Mouse (Mus musculus): Measurements from ENCODE around the gene Tfrc.
"Not testable (repeated sequence)": the region's sequence is repeated elsewhere in the genome, so short reads cannot be mapped to it uniquely, and the experiment has no call there.

Gene Tfrc

DNA sequence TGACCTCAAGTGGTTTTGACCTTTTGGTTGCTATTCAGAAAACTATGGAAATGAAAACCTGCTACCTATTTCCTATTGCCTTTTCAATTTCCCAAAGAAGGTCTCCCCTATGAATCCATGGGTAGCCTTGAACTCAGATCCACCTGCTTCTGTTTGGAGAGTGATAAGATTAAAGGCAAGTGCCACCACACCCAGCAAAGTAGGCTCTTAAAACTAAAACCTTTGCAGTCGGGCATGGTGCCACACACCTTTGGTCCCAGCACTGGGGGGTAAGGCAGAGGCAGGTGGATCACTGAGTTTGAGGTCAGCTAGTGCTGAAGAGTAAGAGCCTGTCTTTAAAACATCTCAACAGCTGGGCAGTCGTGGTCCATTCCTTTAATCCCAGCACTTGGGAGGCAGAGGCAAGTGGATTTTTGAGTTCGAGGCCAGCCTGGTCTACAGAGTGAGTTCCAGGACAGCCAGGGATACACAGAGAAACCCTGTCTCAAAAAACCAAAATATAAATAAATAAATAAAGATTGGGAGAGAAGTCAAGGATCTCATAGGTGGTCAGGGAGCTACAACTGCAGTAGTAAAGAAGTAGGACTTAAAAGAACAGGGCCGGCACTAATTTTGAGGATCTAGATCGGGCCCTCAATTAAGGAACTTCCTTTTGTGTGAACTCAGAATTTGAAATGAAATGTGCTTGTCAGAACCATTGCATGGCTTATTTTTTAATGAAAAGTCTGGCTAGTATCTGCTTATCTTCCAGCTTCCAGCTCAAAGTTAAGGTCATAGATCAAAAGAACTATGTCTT lies 1.9 kb downstream of the Tfrc start:
- DNase-seq (ENCODE audit: low read depth in 2 of 2, low spot score in 2 of 2): no peak

DNA sequence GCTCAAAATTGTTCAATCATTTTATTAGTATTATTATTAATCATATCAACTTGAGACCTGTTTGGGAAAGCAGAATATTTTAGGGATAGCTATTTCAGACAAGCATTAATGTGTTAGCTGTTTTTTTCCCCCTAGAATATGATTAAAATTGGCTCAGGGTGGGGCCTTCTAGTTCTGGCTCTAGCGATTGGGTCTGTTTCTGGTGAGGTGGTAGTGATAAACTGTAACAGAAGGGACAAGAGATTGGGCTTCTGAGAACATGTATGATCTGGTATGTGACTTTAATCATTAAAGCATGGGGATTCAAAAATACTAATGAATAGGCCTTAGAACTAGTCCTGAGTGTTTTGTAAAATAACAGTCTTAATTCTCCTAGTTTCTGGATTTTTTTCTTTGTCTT lies 3.3 kb downstream of the Tfrc start:
- no peak for DNase-seq (ENCODE audit: low read depth in 2 of 2, low spot score in 2 of 2)

DNA sequence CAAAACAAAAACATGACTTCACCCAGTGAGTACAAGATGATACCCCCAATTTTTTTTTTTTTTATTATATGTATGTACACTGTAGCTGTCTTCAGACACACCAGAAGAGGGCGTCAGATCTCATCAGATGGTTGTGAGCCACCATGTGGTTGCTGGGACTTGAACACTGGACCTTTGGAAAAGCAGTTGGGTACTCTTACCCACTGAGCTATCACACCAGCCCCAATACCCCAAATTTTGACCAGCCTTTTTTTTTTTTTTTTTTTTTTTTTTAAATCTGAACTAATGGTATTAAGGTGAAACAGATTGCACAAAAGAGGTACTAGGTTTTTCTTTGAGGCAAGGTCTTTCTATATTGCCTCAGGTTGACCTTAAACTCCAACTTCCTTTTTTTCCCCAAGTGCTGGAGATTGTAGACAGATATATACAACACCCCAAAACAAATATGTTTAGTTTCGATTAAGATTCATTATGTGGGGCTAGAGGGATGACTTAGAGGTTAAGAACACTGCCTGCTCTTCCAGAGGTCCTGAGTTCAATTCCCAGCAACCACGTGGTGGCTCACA lies 4.6 kb downstream of the Tfrc start:
- no peak for DNase-seq (ENCODE audit: low read depth in 2 of 2, low spot score in 2 of 2)

DNA sequence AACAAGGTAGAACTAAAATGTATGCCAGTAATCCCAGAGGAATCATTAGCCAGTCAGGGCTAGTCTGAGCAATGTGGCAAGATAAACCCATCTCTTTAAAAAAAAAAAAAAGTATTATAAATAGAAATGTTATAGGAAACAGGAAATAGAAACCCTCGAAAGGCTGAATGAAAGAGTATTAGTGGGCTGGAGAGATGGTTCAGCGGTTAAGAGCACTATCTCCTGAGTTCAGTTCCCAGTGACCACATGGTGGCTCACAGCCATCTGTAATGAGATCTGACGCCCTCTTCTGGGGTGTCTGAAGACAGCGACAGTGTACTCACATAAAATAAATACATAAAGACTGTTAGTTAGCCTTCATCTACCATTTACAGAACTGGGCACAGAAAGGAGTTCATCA lies 5.3 kb downstream of the Tfrc start:
- DNase-seq (ENCODE audit: low read depth in 2 of 2, low spot score in 2 of 2): peak in 1 of 2 experiments; percentile 13

DNA sequence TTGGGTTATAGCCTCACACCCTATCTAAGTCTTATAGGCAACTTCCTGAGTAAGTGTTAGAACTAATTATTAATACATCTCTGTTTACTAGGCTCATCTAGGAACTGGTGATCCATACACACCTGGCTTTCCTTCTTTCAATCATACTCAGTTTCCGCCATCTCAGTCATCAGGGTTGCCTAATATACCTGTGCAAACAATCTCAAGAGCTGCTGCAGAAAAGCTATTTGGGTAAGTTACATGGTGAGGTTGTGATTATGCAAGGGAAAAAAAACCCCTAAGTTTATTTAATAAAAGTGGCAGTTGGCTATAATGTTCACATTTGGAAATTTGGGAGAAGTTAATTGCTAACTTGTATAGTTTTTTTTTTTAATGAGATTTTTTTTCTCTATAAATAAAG lies 10.2 kb downstream of the Tfrc start:
- no peak for DNase-seq (ENCODE audit: low read depth in 2 of 2, low spot score in 2 of 2)

DNA sequence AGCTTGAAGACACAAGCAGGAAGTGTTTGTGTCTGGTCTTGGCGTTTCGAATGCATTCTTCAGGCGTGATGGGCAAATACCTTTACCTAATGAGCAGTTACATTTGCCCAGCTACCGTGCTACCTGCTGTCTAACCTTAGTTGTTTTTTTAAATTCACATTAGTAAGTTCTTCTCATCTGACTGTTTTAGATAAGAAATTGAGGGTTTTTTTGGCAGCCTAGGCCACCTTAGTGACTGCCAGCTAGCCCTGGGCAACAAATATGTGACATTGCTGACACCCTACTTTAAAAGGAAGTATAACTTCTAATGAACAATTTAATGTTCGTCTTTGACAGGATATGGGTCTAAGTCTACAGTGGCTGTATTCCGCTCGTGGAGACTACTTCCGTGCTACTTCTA lies 19.4 kb downstream of the Tfrc start:
- DNase-seq (ENCODE audit: low read depth in 2 of 2, low spot score in 2 of 2): no peak

DNA sequence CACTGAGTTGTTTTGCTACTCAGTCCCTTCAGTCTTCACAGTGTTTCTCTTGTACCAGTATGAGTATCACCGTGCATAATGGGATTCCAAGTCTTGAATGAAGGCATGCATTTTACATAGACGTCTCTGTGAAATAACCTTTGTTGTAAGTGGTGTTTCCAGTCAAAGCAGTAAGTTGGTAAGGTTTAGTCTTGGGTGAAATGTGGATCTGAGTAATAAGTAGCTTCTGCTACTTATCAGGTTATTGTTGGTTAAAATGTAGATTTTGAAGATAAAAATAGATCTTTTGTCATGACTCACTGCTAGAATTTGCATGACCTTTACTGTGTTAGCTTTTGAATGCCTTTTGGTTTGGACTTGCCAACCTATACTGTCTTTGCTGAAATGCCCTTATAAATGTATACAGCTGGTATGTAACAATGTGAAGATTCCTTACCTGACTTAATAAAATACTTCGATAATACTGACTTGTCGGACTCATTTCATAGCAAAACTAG lies 23.7 kb downstream of the Tfrc start:
- no peak for DNase-seq (ENCODE audit: low read depth in 2 of 2, low spot score in 2 of 2)

DNA sequence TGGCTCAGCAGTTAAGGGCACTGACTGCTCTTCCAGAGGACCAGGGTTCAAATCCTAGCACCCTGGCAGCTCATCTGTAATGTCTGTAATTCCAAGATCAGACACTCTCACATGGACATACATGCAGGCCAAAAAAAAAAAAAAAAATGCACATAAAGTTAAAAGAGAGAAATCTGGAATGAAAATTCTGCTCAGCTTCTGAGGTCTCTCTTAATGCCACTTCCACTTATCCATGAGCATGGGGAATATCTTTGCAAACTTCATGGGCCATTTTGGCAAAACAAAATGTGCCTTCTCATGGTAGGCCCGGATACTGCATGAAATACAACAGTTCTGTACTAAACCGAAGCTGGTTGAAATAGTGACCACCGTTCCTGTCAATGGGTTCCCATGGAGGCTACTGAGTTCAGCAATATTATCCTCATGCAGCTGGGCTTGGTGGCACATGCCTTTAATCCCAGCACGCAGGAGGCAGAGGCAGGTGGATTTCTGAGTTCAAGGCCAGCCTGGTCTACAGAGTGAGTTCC lies 24.8 kb downstream of the Tfrc start:
- no peak for DNase-seq (ENCODE audit: low read depth in 2 of 2, low spot score in 2 of 2)

DNA sequence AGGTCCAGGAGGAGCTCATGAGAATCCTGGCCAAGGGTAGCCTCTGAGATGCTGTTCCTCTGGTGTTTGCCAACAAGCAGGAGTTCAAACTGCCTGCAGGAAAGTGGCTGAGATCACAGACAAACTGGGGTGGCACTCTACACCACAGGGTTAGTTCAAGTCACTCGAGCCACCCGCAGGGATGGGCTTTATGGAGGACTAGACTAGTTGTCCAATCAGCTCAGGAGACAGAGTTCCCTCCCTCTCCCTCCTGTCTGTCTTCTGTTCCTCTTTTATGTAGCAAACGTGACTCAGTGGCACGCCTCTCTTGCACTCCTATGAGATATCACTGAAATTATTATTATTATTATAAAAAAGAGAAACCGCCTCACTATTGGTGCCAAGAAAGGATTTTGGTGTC lies 25.5 kb downstream of the Tfrc start:
- no peak for DNase-seq (ENCODE audit: low read depth in 2 of 2, low spot score in 2 of 2)

DNA sequence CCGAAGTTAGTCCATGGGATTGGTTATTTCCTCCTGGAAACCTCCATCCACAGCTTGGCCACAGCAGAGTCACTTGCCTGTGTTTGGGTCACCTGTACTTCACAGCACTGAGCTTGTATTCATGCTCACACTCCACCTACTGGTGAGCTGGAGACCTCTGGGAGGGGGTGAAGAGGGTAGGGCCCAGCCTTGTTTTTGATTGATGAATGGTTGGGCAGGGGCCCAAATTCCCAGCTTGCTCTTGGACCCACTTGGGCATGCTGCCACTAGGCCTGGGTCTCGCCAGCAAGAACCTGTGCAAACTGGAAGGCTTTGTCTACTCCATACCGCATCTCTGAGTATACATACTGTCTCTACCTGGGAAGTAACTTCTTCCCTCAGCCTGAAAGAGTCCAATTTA lies 26.6 kb downstream of the Tfrc start:
- no peak for DNase-seq (ENCODE audit: low read depth in 2 of 2, low spot score in 2 of 2)

DNA sequence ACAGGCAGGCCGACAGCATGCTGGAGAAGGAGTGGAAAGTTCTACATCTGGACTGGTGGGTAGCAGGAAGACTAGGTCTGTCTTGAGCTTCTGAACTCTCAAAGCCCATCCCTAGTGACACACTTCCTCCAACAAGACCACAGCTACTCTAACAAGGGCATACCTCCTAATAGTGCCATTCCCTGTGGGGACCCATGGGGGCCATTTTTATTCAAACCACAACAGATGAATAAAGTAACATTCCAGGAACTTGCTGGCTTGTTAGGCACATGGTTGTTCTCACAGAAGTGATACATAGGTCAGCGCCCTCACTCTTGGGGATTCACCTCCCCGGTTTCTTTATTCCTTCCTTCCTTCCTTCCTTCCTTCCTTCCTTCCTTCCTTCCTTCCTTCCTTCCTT lies 27.6 kb downstream of the Tfrc start:
- no peak for DNase-seq (ENCODE audit: low read depth in 2 of 2, low spot score in 2 of 2)

DNA sequence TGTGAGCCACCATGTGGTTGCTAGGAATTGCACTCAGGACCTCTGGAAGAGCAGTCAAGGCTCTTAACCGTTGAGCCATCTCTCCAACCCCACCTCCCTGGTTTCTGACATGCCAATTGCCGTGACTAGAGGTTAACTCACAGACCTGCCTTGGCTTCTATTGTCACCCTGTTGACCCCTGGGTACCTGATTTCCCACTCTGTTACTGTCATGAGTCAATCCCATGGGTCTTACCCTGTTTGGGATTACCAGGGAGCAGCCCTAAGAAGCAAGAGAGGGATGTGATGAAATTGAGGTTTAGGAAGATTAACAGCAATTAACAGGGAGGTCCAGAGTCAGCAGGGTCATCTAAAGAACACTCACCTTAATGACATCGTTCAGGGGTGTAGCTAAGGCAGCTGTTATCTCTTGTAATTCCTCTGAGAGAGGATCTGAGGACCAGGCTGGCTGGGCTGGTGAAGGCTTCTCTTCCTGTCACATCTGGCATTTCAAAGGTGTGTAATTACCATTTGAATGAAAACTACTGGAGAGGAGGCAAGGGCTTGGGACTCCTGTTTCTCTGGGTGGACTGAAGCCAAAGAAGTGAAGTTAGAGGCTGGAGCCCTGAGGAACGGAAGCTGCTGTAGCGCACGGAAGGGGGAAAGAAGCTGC lies 28.3 kb downstream of the Tfrc start:
- no peak for DNase-seq (ENCODE audit: low read depth in 2 of 2, low spot score in 2 of 2)

DNA sequence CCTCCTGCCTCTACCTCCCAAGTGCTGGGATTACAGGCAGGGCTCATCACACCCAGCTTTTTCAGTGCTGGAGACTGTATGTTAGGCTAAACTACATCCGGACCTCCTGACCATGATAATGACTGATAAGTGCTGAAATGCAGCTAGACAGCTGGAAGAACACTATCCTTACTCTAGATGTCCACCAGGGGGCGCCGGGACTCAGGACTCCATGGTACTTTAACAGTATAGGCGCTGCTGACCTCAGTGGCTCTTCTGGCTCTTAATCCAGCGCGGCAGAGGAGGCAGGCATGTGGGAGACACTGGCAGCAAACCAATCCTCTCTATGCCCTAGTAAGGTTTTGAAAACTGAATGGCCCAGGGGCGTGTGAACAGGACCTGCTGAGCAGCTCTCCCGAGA lies 29.8 kb downstream of the Tfrc start:
- peak; percentile 81 to 84 for DNase-seq (ENCODE audit: low read depth in 2 of 2, low spot score in 2 of 2)

DNA sequence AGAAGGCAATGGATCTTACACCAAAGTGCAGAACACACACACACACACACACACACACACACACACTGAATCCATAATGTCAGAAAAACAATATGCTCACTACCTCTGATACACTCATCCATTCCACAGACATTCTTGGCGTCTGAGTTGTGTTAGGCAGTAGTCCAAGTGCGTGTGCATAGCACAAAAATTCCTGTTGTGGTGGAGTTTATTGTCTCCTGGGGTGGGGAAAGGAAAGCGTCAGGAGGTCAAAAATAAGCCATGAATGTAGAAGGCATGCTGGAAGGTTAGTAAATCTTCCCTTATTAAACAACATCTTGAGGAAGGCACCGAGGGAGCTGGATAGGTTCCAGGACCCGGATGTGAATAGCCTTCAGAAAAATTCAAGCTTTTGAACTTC lies 31.4 kb downstream of the Tfrc start:
- no peak for DNase-seq (ENCODE audit: low read depth in 2 of 2, low spot score in 2 of 2)

DNA sequence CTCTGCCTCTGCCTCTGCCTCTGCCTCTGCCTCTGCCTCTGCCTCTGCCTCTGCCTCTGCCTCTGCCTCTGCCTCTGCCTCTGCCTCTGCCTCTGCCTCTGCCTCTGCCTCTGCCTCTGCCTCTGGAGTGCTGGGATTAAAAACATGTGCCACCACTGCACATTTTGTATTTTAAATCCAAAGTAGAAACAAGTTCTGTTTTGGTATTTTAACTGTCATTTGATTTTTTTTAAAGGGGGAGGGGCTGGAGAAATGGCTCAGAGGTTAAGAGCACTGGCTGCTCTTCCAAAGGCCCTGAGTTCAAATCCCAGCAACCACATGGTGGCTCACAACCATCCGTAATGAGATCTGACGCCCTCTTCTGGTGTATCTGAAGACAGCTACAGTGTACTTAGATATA lies 32.0 kb downstream of the Tfrc start:
- DNase-seq (ENCODE audit: low read depth in 2 of 2, low spot score in 2 of 2): not testable (repeated sequence)

DNA sequence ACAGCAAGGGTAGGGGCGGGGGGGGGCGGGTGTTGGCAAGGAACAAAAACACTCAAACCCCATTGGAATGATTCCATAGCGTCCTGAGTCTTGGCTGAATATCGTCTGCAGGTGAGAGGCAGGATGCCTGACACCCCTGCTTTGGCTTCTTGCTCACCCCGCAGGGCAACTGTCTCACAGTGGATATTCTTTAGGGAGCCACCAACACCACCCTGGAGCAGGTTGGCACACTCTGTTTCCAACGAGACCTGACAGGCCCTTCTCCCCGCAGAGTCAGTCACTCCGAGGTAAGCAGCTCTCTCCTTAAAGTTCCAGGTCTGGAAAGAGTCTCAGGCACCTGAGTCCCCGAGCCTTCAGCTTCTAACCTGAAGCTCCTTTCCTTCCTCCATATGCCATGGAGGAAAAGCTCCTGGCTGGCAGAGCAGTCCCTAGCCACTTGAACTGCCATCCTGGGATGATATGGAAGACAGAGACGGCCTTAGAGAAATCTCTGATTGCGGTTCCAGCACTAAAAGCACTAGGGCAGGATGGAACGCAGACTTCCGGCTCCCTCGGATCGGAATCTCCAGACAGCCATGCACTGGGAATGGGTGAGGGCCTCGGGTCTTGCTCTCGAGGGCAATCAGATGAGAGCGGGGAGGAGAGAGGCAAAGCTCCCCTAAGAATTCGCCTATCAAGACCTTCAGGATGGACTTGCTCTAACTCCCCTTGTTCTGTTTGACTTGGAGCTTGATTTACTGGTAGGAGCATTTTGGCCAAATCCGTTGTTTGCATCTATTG lies 32.9 kb downstream of the Tfrc start:
- DNase-seq (ENCODE audit: low read depth in 2 of 2, low spot score in 2 of 2): no peak

DNA sequence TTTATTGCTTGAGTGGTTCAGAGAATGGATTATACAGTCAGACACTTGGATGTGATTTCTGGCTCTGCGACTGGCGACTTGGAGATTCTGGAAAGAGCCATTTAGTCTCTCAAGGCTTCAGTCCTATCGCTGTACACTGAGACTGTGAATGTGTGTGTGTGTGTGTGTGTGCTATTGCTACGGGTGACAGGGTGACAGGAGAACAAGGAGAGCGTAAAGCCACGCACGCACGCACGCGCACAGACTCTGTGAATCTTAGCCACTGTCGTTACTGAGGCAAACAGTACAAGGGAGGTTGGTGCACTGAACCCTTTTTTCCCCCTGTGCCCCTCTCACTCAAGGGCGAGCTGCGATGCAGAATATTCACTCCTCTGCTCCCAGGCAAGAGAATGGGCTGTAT lies 33.6 kb downstream of the Tfrc start:
- DNase-seq (ENCODE audit: low read depth in 2 of 2, low spot score in 2 of 2): no peak

DNA sequence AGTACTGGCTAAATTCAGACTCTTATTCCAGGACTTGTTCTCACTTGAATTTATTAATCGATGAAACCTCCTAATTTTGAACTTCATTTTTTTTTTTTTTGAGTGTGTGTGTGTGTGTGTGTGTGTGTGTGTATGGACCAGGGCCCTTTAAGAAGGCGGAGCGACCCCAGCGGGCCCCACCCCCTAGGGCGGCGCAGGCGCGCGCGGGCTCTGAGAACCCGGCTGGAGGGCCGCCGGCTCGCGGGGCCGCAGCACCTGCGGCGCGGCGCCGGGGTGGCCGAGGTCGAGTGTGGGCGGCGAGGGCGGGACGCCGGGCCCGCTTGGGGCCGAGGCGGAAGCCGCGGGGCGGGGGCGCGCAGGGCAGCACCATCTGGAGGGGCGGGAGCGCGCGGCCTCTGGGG lies 34.9 kb downstream of the Tfrc start, which contains the start of gene Tnk2:
TSS of gene Tnk2 (plus strand) at position 214 of the 401 bp plus-strand sequence.
- DNase-seq (ENCODE audit: low read depth in 2 of 2, low spot score in 2 of 2): peak; percentile 65 to 78

DNA sequence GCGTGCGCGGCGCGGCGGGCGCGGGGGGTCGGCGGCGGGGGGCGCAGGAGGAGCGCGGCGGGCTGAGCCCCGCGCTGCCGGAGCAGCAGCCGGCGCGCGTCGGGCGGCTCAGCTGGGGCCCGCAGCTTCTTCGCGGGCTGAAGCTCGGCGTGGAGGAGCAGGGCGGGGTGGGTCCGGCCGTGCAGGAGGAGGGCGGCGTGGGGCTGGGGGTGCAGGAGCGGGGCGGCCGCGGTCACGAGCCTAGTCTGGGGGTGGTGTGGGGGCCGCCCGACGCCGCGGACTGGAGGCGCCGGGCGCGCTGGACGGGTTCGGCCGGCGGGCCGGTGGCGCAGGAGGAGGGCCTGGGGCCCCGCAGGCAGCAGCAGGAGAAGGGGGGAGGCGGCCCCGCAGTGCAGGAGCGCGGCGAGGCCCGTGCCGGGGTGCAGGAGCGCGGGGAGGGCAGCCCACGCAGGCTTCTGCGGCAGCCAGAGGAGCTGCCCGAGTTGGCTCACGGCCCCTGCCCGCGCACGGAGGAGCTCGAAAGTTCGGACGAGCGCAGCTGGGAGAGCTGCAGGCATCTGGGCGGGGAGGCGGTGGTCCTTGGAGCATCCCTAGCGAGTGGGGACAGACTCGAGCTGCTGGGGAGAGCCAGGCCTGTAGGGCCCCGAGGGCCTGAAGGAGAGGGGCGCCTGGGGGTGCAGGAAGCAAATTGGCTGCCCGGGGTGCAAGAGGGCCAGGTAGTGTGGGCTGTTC lies 35.5 kb downstream of the Tfrc start:
- peak; percentile 21 to 34 for DNase-seq (ENCODE audit: low read depth in 2 of 2, low spot score in 2 of 2)

DNA sequence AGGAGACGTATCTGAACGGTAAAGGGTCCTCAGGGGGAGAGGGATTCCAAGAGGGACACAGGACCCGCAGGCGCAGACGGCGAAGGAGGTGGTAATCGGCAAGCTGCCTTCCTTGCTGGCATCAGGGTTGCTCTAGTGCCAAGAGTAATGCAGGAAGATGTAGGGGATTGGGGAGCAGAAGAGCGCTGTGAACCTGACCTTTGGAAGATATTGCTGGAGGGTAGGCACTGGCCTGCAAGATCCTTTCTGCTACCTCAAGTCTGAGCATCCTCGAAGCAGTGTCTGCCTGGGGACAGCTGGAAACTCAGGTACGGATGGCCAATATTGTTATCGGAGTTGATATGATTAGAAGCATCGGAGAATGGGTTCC lies 36.1 kb downstream of the Tfrc start:
- DNase-seq (ENCODE audit: low read depth in 2 of 2, low spot score in 2 of 2): no peak
